Mouse (Mus musculus): Measurements from ENCODE around the gene Hmgxb4.
"Not testable (repeated sequence)": the region's sequence is repeated elsewhere in the genome, so short reads cannot be mapped to it uniquely, and the experiment has no call there.

The Hmgxb4 gene

DNA sequence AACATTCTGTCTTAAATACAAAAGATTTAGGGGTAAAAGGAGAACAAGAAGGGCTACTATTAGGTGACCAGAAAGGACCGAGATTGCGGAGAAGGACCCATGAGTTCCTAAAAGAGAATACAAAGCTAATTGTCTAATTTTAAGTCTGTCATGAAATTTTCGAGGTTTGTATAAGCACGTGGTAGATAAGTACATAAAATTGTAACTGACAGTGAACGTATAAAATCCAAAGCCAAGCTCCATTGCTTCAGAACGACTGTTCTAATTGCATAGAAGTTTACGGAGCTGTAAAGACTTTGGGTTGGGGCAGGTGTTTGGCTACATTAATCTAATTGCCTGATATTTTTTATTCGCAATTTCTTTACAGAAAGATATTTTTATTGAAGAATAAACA is at the start of gene Hmgxb4:
TSS of gene Hmgxb4 (plus strand) at position 276 of the 394 bp plus-strand sequence.
- DNase-seq: no peak

- no peak for DNase-seq
Observed at GRCm38 (mm10) chr8:74949445-74949844, 43.7 kb upstream of the Hmgxb4 start.

GRCm38 (mm10) chr8:74963983-74964382 is 29.2 kb upstream of the Hmgxb4 start:
- no peak for DNase-seq

GRCm38 (mm10) chr8:74970286-74970685 is 22.9 kb upstream of the Hmgxb4 start:
- not testable (repeated sequence) for DNase-seq

DNA sequence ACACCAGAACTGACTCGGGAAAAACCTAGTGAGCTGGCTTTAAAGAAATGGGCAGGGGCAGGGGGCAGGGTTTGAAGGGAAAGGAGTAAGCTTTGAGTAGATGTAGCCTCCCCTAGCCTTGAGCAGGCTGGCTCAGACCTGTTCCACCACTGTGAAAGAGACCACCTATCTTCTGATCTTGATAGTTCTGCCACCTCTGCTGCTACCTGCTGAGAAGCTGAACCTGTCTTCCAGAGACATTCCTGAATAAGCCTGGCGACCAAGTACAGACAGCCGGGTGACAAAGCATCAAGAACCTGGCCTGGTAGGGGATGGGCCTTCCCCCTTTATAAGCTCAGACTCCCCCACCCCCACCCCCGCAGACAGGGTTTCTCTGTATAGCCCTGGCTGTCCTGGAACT is 21.5 kb upstream of the Hmgxb4 start:
- no peak for DNase-seq

DNA sequence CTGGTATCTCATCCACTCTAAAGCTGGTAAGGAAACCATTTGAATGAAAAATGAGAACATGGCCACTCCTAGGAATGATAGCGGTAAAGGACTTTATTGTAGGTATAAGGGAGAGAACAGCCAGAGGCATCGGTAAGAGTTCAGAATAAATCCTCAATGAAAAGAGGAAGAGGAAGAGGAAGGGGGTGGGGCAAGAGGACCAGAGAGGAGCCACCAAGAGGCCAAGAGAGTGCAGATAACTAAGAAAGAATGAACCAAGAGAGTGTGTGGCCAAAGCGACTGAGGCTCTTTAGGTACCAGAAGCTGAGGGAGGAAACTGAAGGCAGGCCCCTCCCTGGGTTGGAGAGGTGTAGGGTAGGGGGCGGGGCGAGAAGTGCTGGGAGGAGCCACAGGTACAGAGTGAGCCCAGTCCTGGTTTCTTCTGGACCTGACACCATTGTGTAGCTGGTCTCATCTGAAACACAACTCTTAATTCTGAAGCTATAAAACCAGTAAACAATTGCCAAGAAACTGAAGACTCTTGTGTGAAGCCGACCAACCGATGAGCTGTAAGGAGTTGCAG is 20.8 kb upstream of the Hmgxb4 start:
- DNase-seq: no peak

DNA sequence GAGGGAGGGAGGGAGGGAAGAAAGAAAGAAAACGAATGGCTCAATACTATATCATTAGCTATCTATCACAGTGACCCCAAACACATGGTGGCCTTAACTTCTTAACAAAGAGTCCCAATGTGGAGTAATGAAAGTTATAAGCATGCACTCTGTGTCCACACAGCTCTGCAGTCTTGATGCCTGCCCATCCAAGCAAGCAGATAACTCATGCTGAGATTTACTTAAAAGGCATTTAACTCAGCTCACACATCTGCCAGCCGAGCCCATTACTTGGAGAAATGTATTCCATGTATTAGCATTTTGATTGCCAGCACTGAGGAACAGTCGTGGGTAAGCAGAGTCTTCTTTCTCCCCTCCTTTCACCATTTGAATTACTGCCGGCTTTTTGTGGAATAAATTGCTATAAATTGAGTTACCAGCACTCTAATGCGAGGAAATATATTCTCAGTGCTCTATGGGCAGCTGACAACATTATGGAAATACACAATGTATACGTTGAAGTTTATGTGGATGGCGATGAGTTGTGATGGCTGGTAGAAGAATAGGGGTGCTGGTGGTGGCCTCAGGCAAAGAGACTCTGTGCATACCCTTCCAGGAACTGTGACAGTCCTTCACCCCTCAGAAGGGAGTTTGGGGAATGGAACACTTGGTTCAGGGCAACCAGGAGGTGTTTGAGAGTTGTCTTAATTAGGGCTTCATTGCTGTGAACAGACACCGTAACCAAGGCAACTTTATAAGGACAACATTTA is 19.9 kb upstream of the Hmgxb4 start:
- no peak for DNase-seq

DNA sequence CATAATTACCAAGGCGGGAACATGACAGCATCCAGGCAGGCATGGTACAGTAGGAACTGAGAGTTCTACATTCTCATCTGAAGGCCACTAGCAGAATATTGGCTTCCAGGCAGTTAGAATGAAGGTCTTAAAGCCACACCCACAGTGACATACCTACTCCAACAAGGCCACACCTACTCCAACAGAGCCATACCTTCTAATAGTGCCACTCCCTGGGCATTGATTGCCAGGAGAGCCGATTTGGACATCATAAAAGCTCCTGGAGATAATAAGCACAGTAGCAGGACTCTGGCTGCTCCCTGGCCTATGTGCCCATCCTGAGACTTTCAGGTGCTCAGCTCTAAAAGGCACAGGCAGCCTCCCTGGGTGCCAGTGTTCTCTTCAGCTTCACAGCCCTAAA is 19.3 kb upstream of the Hmgxb4 start:
- DNase-seq: no peak

GRCm38 (mm10) chr8:74977427-74977826 is 15.7 kb upstream of the Hmgxb4 start:
- no peak for DNase-seq

- no peak for DNase-seq
Observed at GRCm38 (mm10) chr8:74980060-74980710, 13.0 kb upstream of the Hmgxb4 start.

- peak; percentile 65 for DNase-seq
Observed at GRCm38 (mm10) chr8:74980711-74981062, 12.5 kb upstream of the Hmgxb4 start.

DNA sequence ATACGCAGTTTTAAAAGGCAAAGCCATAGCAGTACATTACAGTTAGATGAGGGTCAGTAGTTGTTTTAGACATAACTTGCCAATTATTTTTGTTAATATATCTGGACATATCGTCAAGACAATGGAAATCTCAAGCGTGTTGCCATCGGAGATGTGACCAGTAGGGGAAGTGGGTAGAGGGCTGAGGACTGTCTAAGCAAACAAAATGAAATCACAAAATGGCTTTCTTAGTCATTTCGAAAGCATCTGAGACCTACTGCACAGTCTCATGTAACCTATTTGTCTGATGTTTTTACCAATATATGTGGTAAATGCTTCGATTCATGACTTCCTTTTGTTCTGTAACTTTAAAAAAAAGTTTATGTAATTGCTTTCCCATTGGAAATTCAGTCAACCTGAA is 11.3 kb upstream of the Hmgxb4 start:
- no peak for DNase-seq

- no peak for DNase-seq
Observed at GRCm38 (mm10) chr8:74987436-74987835, 5.7 kb upstream of the Hmgxb4 start.

- no peak for DNase-seq
Observed at GRCm38 (mm10) chr8:74990021-74990420, 3.1 kb upstream of the Hmgxb4 start.

DNA sequence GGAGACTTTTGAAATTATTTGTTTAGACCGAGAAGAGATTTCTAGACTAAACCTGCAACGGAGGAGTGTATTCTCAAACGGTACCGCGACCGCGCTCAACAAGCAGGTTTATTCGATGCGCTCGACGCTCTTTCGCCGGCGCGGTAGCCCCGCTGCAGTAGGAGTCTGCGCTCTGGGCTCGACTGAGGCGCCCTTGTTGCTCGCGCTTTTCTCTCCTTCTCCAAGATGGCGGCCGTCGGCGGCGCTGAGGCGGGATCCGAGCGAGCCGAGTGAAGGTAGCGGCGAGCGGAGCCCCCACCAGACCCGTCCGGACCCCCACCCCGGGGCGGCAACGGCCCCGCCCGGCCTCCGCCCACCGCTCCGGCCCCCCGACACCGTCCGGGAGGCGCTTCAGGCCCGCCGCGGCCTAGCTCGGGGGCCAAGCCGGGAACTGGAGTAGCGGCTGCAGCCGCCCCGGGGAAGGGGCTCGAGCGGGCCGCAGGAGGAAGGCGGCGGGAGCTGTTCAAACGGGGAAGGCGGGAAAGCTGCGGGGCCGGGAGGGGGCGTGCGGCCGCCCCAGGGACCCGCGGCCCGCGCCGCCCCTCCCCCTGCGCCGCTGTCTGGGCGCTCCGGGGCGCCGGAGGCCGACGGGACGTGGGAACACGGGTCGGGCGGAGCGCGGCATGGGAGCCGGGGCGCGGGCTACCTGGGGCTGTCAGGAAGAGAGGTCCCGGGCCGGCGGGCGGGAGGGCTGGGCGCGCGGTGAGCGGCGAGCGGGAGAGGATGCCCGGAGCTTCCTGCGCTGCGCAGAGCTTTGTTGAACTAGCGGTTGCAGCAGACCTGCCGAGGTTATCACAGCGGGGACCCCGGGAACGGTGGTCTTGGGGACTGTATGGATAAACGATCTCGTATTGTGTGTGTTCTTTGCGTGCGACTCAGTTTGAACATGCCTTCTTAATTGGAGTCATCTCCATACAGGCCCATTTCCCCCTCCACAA is 607 bp downstream of the Hmgxb4 start:
- peak; percentile 91 for DNase-seq

- no peak for DNase-seq
Observed at GRCm38 (mm10) chr8:74994540-74994939, 1.4 kb downstream of the Hmgxb4 start.

- no peak for DNase-seq
Observed at GRCm38 (mm10) chr8:75000431-75000830, 7.3 kb downstream of the Hmgxb4 start.

DNA sequence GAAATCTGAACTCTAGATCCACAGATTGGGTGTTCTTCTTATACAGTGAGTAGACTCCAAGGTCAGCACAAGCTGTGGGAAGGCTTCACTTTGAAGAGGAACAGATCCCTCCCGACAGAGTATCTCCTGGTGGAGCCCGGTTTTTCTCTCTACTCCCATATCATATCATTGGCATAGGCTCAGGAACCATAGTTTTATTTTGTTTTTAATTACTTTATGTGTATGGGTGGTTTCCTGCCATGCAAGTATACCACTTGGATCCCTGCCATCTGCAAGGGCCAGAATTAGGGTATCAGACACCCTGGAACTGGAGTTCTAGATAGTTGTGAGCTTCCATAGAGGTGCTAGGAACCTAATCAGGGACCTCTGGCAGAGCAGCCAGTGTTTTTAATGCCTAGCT is 15.7 kb downstream of the Hmgxb4 start:
- DNase-seq: no peak

DNA sequence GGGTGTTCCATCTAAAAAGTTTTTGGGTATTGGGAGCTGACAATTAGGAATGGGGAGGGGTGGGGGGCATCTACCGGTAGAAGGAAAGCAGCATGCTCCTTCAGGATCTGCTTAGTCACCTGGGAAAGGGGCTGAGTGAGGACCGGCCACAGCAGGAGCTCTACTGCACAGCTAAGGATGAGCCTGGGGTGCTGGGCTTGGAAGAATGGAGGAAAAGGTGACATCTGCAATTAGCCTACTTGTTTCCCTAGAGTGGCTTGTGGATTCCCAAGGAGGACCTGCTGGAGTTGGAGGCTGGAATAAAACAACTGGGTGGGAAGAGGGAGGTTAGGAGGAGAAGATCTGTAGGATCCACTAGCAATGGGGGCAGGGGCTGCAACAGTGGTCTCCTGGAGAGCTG is 20.4 kb downstream of the Hmgxb4 start:
- no peak for DNase-seq

DNA sequence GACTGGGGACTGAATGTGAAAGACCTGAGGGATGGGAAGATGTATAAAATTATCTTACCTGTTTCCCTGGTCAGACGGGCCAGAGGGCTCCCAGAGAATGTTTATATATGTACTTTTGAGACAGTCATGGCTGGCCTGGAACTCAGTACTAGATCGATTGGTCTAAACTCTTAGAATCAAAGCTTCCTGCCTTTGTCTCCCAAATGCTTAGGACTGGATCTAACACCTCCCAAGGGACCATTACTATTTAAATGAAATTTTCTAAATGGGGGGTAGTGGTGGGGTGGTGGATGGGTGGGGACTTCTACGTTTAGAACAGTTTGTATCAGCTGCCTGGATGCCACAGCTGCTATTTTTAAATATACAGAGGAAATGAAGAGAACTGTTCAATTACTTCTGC is 20.8 kb downstream of the Hmgxb4 start:
- DNase-seq: no peak

GRCm38 (mm10) chr8:75015981-75016380 is 22.8 kb downstream of the Hmgxb4 start:
- no peak for DNase-seq

DNA sequence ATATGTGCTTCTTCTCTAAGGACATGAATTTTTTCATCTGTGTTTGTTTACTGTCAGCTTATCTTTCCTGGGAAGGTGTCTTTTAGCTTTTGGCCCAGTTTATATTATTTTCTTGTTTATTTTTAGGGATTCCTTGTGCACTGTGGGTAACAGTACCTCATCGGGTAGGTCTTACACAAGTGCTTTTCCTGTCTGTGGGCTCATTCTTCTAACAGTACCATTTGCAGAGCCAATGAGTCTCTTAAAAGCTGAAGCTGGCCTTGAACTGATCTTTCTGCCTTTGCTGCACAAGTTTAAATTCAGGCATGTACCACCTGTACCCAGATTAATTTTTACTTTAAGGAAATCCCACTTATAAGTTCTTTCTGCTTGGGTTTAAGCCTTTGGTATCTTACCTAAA is 23.3 kb downstream of the Hmgxb4 start:
- DNase-seq: no peak

Measured in kidney, postnatal 14 days (tissue).